ENCODE assay signal across 8 mouse cellular contexts in genomic region chr6:31592579-31593238, GRCm38 (mm10). TPM values are rescaled to one million over a fixed set of nuclear protein-coding genes. Genes with fewer than 3 reads are reported as not detected.
DNase-seq lines count a peak whose midpoint lies in the region; ATAC-seq lines count a peak whose summit lies in the region.
"Had no signal": no experiment of that assay in that cellular context is flagged by ENCODE, and none has a peak within 500 bp of the region (broad histone marks: within the 10 kb centered on the region; RNA-seq: fewer than 3 reads in every experiment).

No protein-coding gene starts in this region.

- H3K9me3 ChIP-seq in liver, embryonic 16.5 days (replicated peaks; ENCODE audit: control insufficient read depth, low read length) = no peaks in the 10 kb centered on the region
- H3K9me3 ChIP-seq in neural tube, embryonic 15.5 days (replicated peaks) = no peaks in the 10 kb centered on the region

- H3K27ac ChIP-seq in liver, embryonic 16.5 days (ENCODE audit: low read length) = peak overlapping the region; percentile 64
- H3K27ac ChIP-seq in neural tube, embryonic 15.5 days (replicated peaks) = no peak overlapping the region

- H3K36me3 ChIP-seq in liver, embryonic 16.5 days (ENCODE audit: control insufficient read depth, insufficient read depth) = no peaks in the 10 kb centered on the region
- H3K36me3 ChIP-seq in neural tube, embryonic 15.5 days = no peaks in the 10 kb centered on the region

- intact Hi-C loops in heart, postnatal 10 days (cut with DNase I) = loop anchor here (5.0 kb wide), 1 partner anchor 35 kb away; no protein-coding TSS in a partner anchor

- H3K4me2 ChIP-seq in liver, embryonic 16.5 days (ENCODE audit: low read depth, low read length) = peak overlapping the region; percentile 2; the same call in 1 of the 2 replicates
- H3K4me2 ChIP-seq in neural tube, embryonic 15.5 days = no peak overlapping the region

- H3K4me1 ChIP-seq in liver, embryonic 16.5 days (ENCODE audit: control insufficient read depth, low read depth, low read length) = peaks cover 49% of the 10 kb centered on the region
- peaks cover 14% of the 10 kb centered on the region for H3K4me1 ChIP-seq in neural tube, embryonic 15.5 days

- WGBS in liver, embryonic 16.5 days (ENCODE audit: insufficient replicate concordance) = 47% methylated on average over 1 of the region's 1 CpGs
- 80% methylated on average over 1 of the region's 1 CpGs for WGBS in neural tube, embryonic 15.5 days

- no peak overlapping the region for H3K4me3 ChIP-seq in liver, embryonic 16.5 days (ENCODE audit: low read depth, low read length)
- H3K4me3 ChIP-seq in neural tube, embryonic 15.5 days (replicated peaks) = no peak overlapping the region

- H3K27me3 ChIP-seq in liver, embryonic 16.5 days (ENCODE audit: control insufficient read depth, insufficient read depth, low read depth, low read length) = no peaks in the 10 kb centered on the region
- no peaks in the 10 kb centered on the region for H3K27me3 ChIP-seq in neural tube, embryonic 15.5 days (replicated peaks)

- peak; percentile 63 for ATAC-seq in liver, embryonic 16.5 days (ENCODE audit: low read depth)
- ATAC-seq in neural tube, embryonic 15.5 days (ENCODE audit: low FRiP score) = no peak

- no peak overlapping the region for H3K9ac ChIP-seq in liver, embryonic 16.5 days (ENCODE audit: low read depth, low read length)
- H3K9ac ChIP-seq in neural tube, embryonic 15.5 days (replicated peaks) = no peak overlapping the region

- DNase-seq in 3T3-L1 (ENCODE audit: low read depth, low spot score) = peak; percentile 23
- peak; percentile 24 for DNase-seq in NIH3T3 (ENCODE audit: low read depth)
- peak; percentile 52 to 54 for DNase-seq in heart, postnatal 10 days
- DNase-seq in cerebellum, adult 9-11 months = no peak
- DNase-seq in layer of hippocampus, postnatal 14 days (ENCODE audit: low spot score in 2 of 2) = no peak
- DNase-seq: cerebellum, adult 18-20 months had no signal

RNA-seq across cellular contexts. Expression of gene Podxl, which starts 28.9 kb away (rescaled TPM):
- 100 to 1,000 TPM; 106 to 113 TPM for total RNA-seq in heart, postnatal 10 days (2021)
- 3.5 and 4.3 TPM in 2 replicates for polyA plus RNA-seq in liver, embryonic 16.5 days (2015; fragmentation: Nextera tagmentation; extraction: Ambion mirVana)
- polyA plus RNA-seq in neural tube, embryonic 15.5 days (2015; fragmentation: Nextera tagmentation; extraction: Ambion mirVana) = 9.2 and 13.1 TPM in 2 replicates
- total RNA-seq in layer of hippocampus, postnatal 14 days (2021) = 10 to 100 TPM; 16.4 to 18.9 TPM

Comparison
In these comparisons a context has a peak if more than half of its experiments do, and no peak if none do; other contexts are left out.
1. DNase-seq: peak in 3T3-L1 (single experiment), NIH3T3 (single experiment) and heart, postnatal 10 days (2 of 2); none in cerebellum, adult 9-11 months (single experiment) and layer of hippocampus, postnatal 14 days (0 of 2).
2. RNA of gene Podxl, which starts 28.9 kb away (total RNA-seq): 106 to 113 TPM in heart, postnatal 10 days; 16.4 to 18.9 TPM in layer of hippocampus, postnatal 14 days; every median in the first group is over 4 times any median in the second.